Mouse (Mus musculus): Measurements from ENCODE around the gene Gm13030. TPM values are rescaled to one million over a fixed set of nuclear protein-coding genes. Genes with fewer than 3 reads are reported as not detected.
"Not testable (repeated sequence)": the region's sequence is repeated elsewhere in the genome, so short reads cannot be mapped to it uniquely, and the experiment has no call there.

Gm13030 gene
- not detected in 2 replicates for polyA plus RNA-seq (2012; rRNA removed)

DNA sequence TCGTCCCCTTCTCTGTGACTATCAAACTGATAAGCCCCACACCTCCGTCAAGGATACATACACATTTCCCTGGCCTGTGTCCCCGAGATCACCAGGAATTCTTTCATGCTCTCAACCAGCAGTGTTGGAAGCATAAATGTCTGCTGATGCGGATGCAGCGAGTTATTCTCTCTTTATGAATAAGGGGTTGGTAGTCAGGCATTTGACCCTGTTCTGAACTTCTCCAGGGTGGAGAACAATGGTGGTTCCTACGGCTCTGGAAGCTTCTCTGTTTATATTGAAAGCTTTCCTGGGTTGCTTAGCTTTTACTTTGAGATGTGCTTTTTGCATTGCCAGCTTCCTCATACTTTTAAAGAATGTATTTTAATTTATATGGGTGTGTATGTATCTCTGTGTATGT is at the start of gene Gm13030:
TSS of gene Gm13030 (minus strand) at position 101 of the 400 bp plus-strand sequence.
- Histone ChIP-seq H3K27ac (ENCODE audit: insufficient read depth, low read length) (no peak within 1 kb of the TSS), H3K4me1 (ENCODE audit: control insufficient read depth, insufficient read depth, low read length) (no peaks in the 10 kb centered on the region), H3K4me3 (ENCODE audit: insufficient read depth, low read length) (no peak within 1 kb of the TSS)
- TF ChIP-seq CTCF (IDR thresholded peaks at IDR 0.05; ENCODE audit: extremely low read depth, insufficient read depth, low read length) (no peak), POLR2A (IDR thresholded peaks at IDR 0.05; ENCODE audit: extremely low read depth, insufficient read depth, low read length) (no peak)

DNA sequence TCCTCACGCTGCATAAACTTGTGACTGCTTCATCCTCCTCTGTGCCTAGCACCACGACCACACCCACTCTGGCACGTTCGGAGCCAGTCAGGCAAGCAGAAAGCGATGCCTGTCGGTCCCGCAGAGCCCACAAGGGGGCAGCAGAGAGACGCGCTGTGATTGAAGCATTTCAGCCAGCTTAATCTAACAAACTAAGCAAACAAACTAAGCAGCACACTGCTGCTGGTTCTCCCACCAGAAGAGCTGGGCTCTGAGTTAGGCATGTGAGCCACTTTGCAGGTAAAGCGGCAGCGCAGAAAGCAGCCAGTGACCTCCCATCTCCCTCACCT is 48.3 kb upstream of the Gm13030 start:
- no peak overlapping the region for H3K27ac ChIP-seq (ENCODE audit: insufficient read depth, low read length)
- no peak overlapping the region for H3K4me3 ChIP-seq (ENCODE audit: insufficient read depth, low read length)
- TF ChIP-seq CTCF (IDR thresholded peaks at IDR 0.05; ENCODE audit: extremely low read depth, insufficient read depth, low read length) (peak; percentile 99), POLR2A (IDR thresholded peaks at IDR 0.05; ENCODE audit: extremely low read depth, insufficient read depth, low read length) (no peak)
- H3K4me1 ChIP-seq (ENCODE audit: control insufficient read depth, insufficient read depth, low read length), result no peaks in the 10 kb centered on the region; the same call in 1 of the 2 replicates

- no peak for TF ChIP-seq CTCF (IDR thresholded peaks at IDR 0.05; ENCODE audit: extremely low read depth, insufficient read depth, low read length)
- TF ChIP-seq POLR2A (IDR thresholded peaks at IDR 0.05; ENCODE audit: extremely low read depth, insufficient read depth, low read length), result no peak
- no peak overlapping the region for H3K27ac ChIP-seq (ENCODE audit: insufficient read depth, low read length)
- H3K4me1 ChIP-seq (ENCODE audit: control insufficient read depth, insufficient read depth, low read length), result no peaks in the 10 kb centered on the region; the same call in 1 of the 2 replicates
- no peak overlapping the region for H3K4me3 ChIP-seq (ENCODE audit: insufficient read depth, low read length)
These were observed 47.7 kb upstream of the Gm13030 start for GRCm38 (mm10) chr4:138921254-138922130.

- TF ChIP-seq CTCF (IDR thresholded peaks at IDR 0.05; ENCODE audit: extremely low read depth, insufficient read depth, low read length) (peak; percentile 2; the same call in 1 of the 2 replicates), POLR2A (IDR thresholded peaks at IDR 0.05; ENCODE audit: extremely low read depth, insufficient read depth, low read length) (no peak)
These were observed 43.5 kb upstream of the Gm13030 start for GRCm38 (mm10) chr4:138917282-138917681.

DNA sequence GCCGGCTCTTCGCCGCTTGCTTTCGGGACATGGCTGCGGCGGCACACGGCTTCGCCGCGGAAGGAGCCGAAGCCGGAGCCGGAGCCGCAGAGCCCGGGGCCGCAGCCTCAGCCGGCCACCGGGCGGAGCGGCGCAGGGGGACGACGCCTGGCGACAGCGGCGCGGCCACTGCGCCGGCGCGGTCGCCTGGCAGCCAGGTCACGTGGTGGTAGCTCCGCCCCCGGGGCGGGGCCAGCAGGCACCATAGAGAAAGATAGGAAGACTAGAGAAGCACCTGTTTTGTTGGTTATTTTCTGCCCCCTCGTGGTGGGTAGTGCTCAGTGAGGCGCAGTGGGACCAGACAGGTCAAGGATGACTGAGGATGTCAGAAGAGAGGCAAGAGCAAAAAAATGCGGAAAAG is 40.0 kb upstream of the Gm13030 start, which contains the start of gene Otud3:
TSS of gene Otud3 (minus strand) at position 149 of the 400 bp plus-strand sequence.
- H3K27ac ChIP-seq (ENCODE audit: insufficient read depth, low read length), result 0 out of 2 replicates have a peak within 1 kb of the TSS, but pooled peaks have one; percentile 13
- peaks cover 9% of the 10 kb centered on the region for H3K4me1 ChIP-seq (ENCODE audit: control insufficient read depth, insufficient read depth, low read length)
- peak; percentile 80 for TF ChIP-seq CTCF (IDR thresholded peaks at IDR 0.05; ENCODE audit: extremely low read depth, insufficient read depth, low read length)
- peak; percentile 69; the same call in 1 of the 2 replicates for TF ChIP-seq POLR2A (IDR thresholded peaks at IDR 0.05; ENCODE audit: extremely low read depth, insufficient read depth, low read length)
- H3K4me3 ChIP-seq (ENCODE audit: insufficient read depth, low read length), result peak within 1 kb of the TSS; percentile 80

More at GRCm38 (mm10) chr4:138917282-138917681, 43.5 kb upstream of the Gm13030 start:
- Histone ChIP-seq H3K4me1 (ENCODE audit: control insufficient read depth, insufficient read depth, low read length) (peaks cover 3% of the 10 kb centered on the region; the same call in 1 of the 2 replicates), H3K4me3 (ENCODE audit: insufficient read depth, low read length) (no peak overlapping the region), H3K27ac (ENCODE audit: insufficient read depth, low read length) (no peak overlapping the region)

GRCm38 (mm10) chr4:138913141-138913787 is 39.5 kb upstream of the Gm13030 start:
- Histone ChIP-seq H3K4me3 (ENCODE audit: insufficient read depth, low read length) (peak overlapping the region; percentile 80), H3K27ac (ENCODE audit: insufficient read depth, low read length) (0 out of 2 replicates have a peak overlapping the region, but pooled peaks have one; percentile 13), H3K4me1 (ENCODE audit: control insufficient read depth, insufficient read depth, low read length) (peaks cover 9% of the 10 kb centered on the region)
- no peak for TF ChIP-seq CTCF (IDR thresholded peaks at IDR 0.05; ENCODE audit: extremely low read depth, insufficient read depth, low read length)
- no peak for TF ChIP-seq POLR2A (IDR thresholded peaks at IDR 0.05; ENCODE audit: extremely low read depth, insufficient read depth, low read length)

- H3K4me1 ChIP-seq (ENCODE audit: control insufficient read depth, insufficient read depth, low read length), result peaks cover under 1% of the 10 kb centered on the region; the same call in 1 of the 2 replicates
- H3K4me3 ChIP-seq (ENCODE audit: insufficient read depth, low read length), result no peak overlapping the region
- no peak overlapping the region for H3K27ac ChIP-seq (ENCODE audit: insufficient read depth, low read length)
- TF ChIP-seq CTCF (IDR thresholded peaks at IDR 0.05; ENCODE audit: extremely low read depth, insufficient read depth, low read length) (no peak), POLR2A (IDR thresholded peaks at IDR 0.05; ENCODE audit: extremely low read depth, insufficient read depth, low read length) (no peak)
These were observed 32.0 kb upstream of the Gm13030 start for GRCm38 (mm10) chr4:138905624-138906337.

GRCm38 (mm10) chr4:138899361-138899760 is 25.6 kb upstream of the Gm13030 start:
- TF ChIP-seq CTCF (IDR thresholded peaks at IDR 0.05; ENCODE audit: extremely low read depth, insufficient read depth, low read length) (no peak), POLR2A (IDR thresholded peaks at IDR 0.05; ENCODE audit: extremely low read depth, insufficient read depth, low read length) (no peak)
- peak overlapping the region; percentile 14; the same call in 1 of the 2 replicates for H3K27ac ChIP-seq (ENCODE audit: insufficient read depth, low read length)
- peaks cover 5% of the 10 kb centered on the region; the same call in 1 of the 2 replicates for H3K4me1 ChIP-seq (ENCODE audit: control insufficient read depth, insufficient read depth, low read length)
- no peak overlapping the region for H3K4me3 ChIP-seq (ENCODE audit: insufficient read depth, low read length)

DNA sequence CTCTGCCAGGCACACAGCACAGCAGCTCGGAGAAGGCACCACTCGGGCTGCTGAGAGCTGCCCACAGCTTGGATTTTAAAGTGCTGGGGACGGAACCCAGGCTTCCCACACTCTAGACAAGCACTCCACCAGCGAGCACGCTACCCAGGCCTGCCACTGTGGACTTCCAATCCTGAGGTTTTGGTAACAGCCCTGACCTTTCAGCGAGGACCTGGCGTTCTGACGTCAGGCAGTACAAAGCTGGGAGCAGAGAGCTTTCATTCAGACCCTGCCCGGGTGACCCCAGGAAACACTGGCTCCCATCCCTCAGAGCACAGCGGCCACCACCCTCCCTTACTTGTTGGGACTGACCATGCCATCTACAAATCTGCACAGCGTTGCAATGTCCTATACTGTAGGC is 20.0 kb upstream of the Gm13030 start:
- H3K4me3 ChIP-seq (ENCODE audit: insufficient read depth, low read length); H3K4me1 ChIP-seq (ENCODE audit: control insufficient read depth, insufficient read depth, low read length); H3K27ac ChIP-seq (ENCODE audit: insufficient read depth, low read length): not testable (repeated sequence)

Data from cortical plate, adult 2 months (tissue).